Mouse (Mus musculus) small intestine, adult 2 months (tissue): ENCODE data around the gene Rgs9bp. TPM values are rescaled to one million over a fixed set of nuclear protein-coding genes. Genes with fewer than 3 reads are reported as not detected.
A peak's percentile ranks its signal among the peaks of the same experiment; 100 is the strongest.

Experiments used
- H3K27ac ChIP-seq: fragments of 200-500 bp; 2 replicates; pipeline ENCODE4 v1.5.1; 2012; ENCODE audit warnings: low read depth, low read length, control low read depth, inconsistent platforms; ENCODE audit not compliant: insufficient read depth
- H3K27me3 ChIP-seq: fragments of 200-500 bp; 2 replicates; pipeline ENCODE4 v1.6.1; 2012; ENCODE audit warnings: mild to moderate bottlenecking, moderate library complexity, low read length, inconsistent platforms; ENCODE audit not compliant: control insufficient read depth, insufficient read depth
- H3K36me3 ChIP-seq: fragments of 200-500 bp; 2 replicates; pipeline ENCODE4 v1.6.1; 2012; ENCODE audit warnings: mild to moderate bottlenecking, low read length, control low read depth, inconsistent platforms; ENCODE audit not compliant: control insufficient read depth, insufficient read depth
- H3K4me1 ChIP-seq: fragments of 200-500 bp; 2 replicates; pipeline ENCODE4 v1.6.1; 2012; ENCODE audit warnings: low read length, inconsistent platforms, mixed read lengths; ENCODE audit not compliant: control insufficient read depth, insufficient read depth, insufficient read length
- H3K4me3 ChIP-seq: fragments of 200-500 bp; 2 replicates; pipeline ENCODE4 v1.5.1; 2012; ENCODE audit warnings: low read depth, mild to moderate bottlenecking, control low read depth, inconsistent platforms, low read length, moderate library complexity
- CTCF ChIP-seq: fragments of 200-500 bp; IDR thresholded peaks from 2 replicates; pipeline ENCODE4 v1.5.1; 2012; ENCODE audit warnings: low read depth, mild to moderate bottlenecking, control low read depth, inconsistent platforms, low read length, moderate library complexity, mixed read lengths; ENCODE audit not compliant: insufficient replicate concordance, insufficient read length; ENCODE audit errors: extremely low read depth
- POLR2A ChIP-seq: fragments of 200-500 bp; IDR thresholded peaks from 2 replicates; pipeline ENCODE4 v1.6.1; 2012; ENCODE audit warnings: low read depth, mild to moderate bottlenecking, control low read depth, inconsistent platforms, low read length, moderate library complexity
- WGBS: fragments of 180-500 bp; shearing (Covaris S2); methylation state at CpG from one replicate; pipeline ENCODE4 v1.1.7; 2018; 5-methylcytosine and 5-hydroxymethylcytosine counted together
- polyA plus RNA-seq: library from polyadenylated mRNA; depleted of rRNA; stranded (reverse); fragments of >200 nt; gene quantifications from 2 replicates; pipeline ENCODE4 v1.2.3, GENCODE M21; 2012; rRNA removed

Rgs9bp gene
- polyA plus RNA-seq, result 0.03 TPM in 2 replicates

DNA sequence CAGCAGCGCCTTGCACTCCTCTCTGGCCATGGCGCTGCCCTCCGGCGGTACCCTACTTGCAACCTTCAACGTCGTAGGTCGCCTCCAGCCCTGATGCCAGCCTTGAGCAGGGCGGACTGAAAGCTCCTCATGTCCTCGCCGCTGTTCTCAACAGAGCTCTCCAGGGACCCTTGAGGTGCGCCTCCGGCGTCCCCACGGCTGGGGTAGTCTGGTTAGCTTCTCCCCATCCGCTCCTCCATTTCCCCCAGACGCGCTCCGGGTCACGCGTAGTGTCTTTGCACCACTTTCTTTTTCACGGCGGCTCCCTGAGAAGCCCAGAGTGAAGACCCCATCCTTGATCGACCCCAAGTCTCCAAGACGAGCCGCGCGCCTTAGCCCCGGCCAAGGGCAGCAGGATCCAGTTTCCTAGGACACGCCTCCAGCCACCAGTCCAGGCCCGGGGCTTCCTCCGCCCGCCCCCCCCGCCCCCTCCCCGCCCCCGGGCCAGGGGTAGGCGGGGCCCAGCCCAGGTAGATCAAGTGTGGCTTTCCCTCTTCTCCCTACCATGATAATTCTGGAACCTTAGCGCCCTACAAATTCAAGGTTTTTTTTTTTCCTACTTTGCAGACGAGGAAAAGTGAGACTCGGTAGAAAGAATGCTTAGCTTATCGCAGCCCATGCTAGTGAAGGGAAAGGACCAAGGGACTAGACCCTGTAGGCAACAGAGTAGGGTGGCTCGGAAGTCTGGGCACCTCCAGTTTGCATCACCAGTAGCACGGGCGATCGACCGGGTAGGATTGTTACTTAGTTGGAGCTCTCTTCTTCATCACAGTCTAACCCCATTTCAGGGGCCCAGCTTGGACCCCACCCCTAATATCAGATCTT lies at the start of gene Rgs9bp:
TSS of gene Rgs9bp (minus strand) at position 392 of the 864 bp plus-strand sequence.
- under 1% methylated on average over 45 of the region's 45 CpGs for WGBS
- peaks cover 19% of the 10 kb centered on the region for H3K27me3 ChIP-seq
- H3K36me3 ChIP-seq, result no peaks in the 10 kb centered on the region
- H3K27ac ChIP-seq, result no peak within 1 kb of the TSS
- peaks cover 5% of the 10 kb centered on the region for H3K4me1 ChIP-seq
- TF ChIP-seq POLR2A (no peak), CTCF (no peak)
- peak within 1 kb of the TSS; percentile 86 for H3K4me3 ChIP-seq

DNA sequence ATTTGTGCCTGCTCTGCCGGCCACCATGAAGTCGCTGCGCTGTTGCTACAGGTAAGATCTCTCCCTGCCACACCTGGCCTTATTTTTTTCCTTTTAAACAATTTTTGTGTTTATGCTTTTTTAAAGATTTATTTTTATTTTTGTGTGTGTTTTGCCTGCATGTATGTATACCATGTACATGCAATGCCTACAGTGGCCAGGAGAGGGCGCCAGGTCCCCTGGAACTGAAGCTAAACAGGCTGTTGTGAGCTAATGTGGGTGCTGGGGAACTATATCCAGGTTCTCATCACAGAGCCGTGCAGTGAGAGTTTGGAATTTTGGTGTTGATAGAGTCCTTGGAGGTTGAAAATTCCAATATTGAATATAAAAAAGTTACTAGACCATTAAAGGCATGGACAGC lies 43.1 kb upstream of the Rgs9bp start:
- TF ChIP-seq POLR2A (no peak), CTCF (peak; percentile 91; the same call in 1 of the 2 replicates)
- no peak overlapping the region for H3K27ac ChIP-seq
- H3K4me1 ChIP-seq, result no peaks in the 10 kb centered on the region
- H3K36me3 ChIP-seq, result peaks cover 13% of the 10 kb centered on the region
- no peak overlapping the region for H3K4me3 ChIP-seq
- H3K27me3 ChIP-seq, result no peaks in the 10 kb centered on the region
- 77% methylated on average over 5 of the region's 5 CpGs for WGBS

DNA sequence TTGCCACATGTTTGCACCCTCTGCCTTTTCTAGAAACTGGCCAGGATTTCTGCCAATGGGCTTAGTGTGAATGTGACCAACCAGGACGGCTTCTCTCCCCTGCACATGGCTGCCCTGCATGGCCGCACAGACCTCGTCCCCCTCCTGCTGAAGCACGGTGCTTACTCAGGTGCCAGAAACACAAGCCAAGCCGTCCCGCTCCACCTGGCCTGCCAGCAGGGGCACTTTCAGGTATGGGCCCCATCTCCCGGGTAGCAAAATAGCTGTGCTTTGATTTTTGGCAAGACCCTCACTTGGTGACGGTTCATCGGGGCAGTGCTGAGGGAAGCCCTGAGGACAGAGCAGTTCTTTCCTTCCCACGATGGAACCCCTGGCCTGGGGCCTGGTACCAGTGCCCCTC lies 42.0 kb upstream of the Rgs9bp start:
- Histone ChIP-seq H3K36me3 (peaks cover 13% of the 10 kb centered on the region), H3K4me3 (no peak overlapping the region), H3K4me1 (no peaks in the 10 kb centered on the region), H3K27ac (no peak overlapping the region), H3K27me3 (no peaks in the 10 kb centered on the region)
- no peak for TF ChIP-seq CTCF
- no peak for TF ChIP-seq POLR2A
- 94% methylated on average over 10 of the region's 10 CpGs for WGBS

DNA sequence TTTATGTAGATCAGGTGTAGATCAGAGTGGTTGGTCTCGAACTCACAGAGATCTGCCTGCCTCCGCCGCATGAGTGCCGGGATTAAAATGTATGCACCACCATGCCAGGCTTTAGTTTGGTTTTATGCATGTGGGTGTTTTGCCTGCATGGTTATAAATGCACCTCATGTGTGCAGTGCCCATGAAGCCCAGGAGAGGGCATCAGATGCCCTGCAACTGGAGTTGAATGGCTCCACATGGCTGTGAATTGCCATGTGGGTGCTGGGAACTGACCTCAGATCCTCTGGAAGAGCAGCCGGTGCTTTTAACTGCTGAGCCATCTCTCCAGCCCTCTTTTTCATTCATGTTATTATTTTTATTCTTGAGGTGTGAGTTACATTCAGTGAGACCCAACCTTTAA lies 40.7 kb upstream of the Rgs9bp start:
- Histone ChIP-seq H3K27ac (no peak overlapping the region), H3K27me3 (no peaks in the 10 kb centered on the region), H3K4me1 (no peaks in the 10 kb centered on the region), H3K4me3 (no peak overlapping the region), H3K36me3 (peaks cover 9% of the 10 kb centered on the region; the same call in 1 of the 2 replicates)
- WGBS, result 96% methylated on average over 5 of the region's 5 CpGs
- TF ChIP-seq CTCF, result no peak
- TF ChIP-seq POLR2A, result no peak

DNA sequence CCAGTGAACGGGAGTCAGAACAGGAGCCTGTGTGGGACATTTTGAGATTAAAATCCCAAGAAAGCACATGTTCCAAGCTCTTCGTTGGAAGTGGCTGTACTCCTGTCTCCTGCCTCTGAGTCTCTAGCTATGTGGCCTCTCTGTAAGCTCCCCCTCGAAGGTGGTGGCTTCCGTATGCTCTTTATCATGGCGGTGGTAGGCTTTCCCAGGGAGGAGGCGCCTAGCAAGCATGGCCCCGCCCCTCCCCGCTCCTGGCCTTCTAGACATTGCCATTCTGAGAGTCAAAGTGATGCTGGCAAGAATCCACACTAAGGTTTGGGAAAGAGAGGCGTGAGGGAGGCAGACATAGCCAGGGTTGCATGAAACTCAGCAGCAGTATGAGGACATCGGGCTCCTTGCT lies 37.2 kb upstream of the Rgs9bp start:
- Histone ChIP-seq H3K4me3 (no peak overlapping the region), H3K27me3 (no peaks in the 10 kb centered on the region), H3K36me3 (peaks cover 20% of the 10 kb centered on the region), H3K27ac (no peak overlapping the region), H3K4me1 (no peaks in the 10 kb centered on the region)
- WGBS, result 85% methylated on average over 10 of the region's 10 CpGs
- TF ChIP-seq POLR2A, result no peak

DNA sequence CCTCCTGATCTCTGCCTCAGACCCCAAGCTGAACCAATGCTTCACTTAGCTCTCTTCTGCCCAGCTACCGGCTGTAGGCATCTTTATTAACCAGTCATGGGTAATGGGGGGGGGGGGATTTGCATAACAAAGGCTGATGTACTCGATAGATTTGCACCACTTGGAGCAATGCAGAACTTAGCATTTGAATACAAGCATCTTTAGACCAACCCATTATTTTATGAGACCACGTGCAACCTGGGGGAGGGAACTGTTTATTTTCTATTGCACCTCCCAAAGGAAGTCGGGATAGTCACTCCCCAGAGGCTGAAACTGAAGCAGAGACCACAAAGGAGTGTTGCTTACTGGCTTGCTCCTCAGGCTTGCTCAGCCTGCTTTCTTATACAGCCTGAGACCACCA lies 32.1 kb upstream of the Rgs9bp start:
- Histone ChIP-seq H3K4me1 (no peaks in the 10 kb centered on the region), H3K4me3 (no peak overlapping the region), H3K36me3 (peaks cover 24% of the 10 kb centered on the region), H3K27me3 (no peaks in the 10 kb centered on the region), H3K27ac (no peak overlapping the region)
- whole genome bisulfite sequencing, result 75% methylated on average over 4 of the region's 4 CpGs
- TF ChIP-seq CTCF (no peak), POLR2A (no peak)

DNA sequence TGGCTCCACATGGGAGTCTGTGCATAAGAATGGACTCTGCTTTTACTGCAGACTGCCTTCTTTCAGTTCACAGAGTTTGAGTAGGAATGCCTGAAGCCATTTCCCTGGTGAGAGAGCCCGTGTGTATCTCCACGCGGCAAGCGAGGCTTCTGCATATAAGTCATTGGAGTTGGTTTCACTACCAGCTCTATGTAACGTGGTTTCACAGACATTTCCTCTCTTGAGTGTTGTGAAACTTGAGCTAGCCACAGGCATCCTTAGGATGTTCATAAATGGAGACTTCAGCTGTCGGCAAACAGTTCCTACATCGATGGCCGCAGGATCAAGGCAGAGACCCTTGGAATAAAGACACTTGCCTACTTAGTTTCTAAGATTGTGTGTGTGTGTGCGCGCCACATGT lies 23.9 kb upstream of the Rgs9bp start:
- Histone ChIP-seq H3K27ac (no peak overlapping the region), H3K4me3 (no peak overlapping the region), H3K27me3 (no peaks in the 10 kb centered on the region), H3K36me3 (peaks cover 26% of the 10 kb centered on the region), H3K4me1 (no peaks in the 10 kb centered on the region)
- WGBS, result 90% methylated on average over 10 of the region's 10 CpGs
- TF ChIP-seq POLR2A, result no peak
- no peak for TF ChIP-seq CTCF
